Mouse (Mus musculus) hindbrain, embryonic 12.5 days (tissue): ENCODE data around the gene Wfdc18. TPM values are rescaled to one million over a fixed set of nuclear protein-coding genes. Genes with fewer than 3 reads are reported as not detected.

ENCODE experiments used
- ATAC-seq: fragments of 200-750 bp; cut with Nextera tagmentation; 2 replicates; pipeline ENCODE4 v1.8.0; 2017; ENCODE audit warnings: moderate TSS enrichment; ENCODE audit not compliant: low FRiP score
- H3K27ac ChIP-seq: fragments of 300-500 bp; sonication (generic); 2 replicates; pipeline ENCODE4 v1.5.1; 2016; ENCODE audit warnings: mild to moderate bottlenecking
- H3K27me3 ChIP-seq: fragments of 300-500 bp; sonication (generic); 2 replicates; pipeline ENCODE4 v1.6.1; 2016; ENCODE audit warnings: mild to moderate bottlenecking
- H3K36me3 ChIP-seq: fragments of 300-500 bp; sonication (generic); 2 replicates; pipeline ENCODE4 v1.6.1; 2016; ENCODE audit warnings: mild to moderate bottlenecking
- H3K4me1 ChIP-seq: fragments of 300-500 bp; sonication (generic); 2 replicates; pipeline ENCODE4 v1.6.1; 2016
- H3K4me2 ChIP-seq: fragments of 300-500 bp; sonication (generic); replicated peaks from 2 replicates; pipeline ENCODE4 v1.6.1; 2016; ENCODE audit warnings: mild to moderate bottlenecking
- H3K4me3 ChIP-seq: fragments of 300-500 bp; sonication (generic); 2 replicates; pipeline ENCODE4 v1.5.1; 2016; ENCODE audit warnings: mild to moderate bottlenecking
- H3K9ac ChIP-seq: fragments of 300-500 bp; sonication (generic); 2 replicates; pipeline ENCODE4 v1.6.1; 2016; ENCODE audit warnings: mild to moderate bottlenecking, moderate library complexity
- H3K9me3 ChIP-seq: fragments of 300-500 bp; sonication (generic); replicated peaks from 2 replicates; pipeline ENCODE4 v1.6.1; 2016; ENCODE audit warnings: mild to moderate bottlenecking
- WGBS: fragments of 180-500 bp; shearing (Covaris S2); methylation state at CpG from one replicate; pipeline ENCODE4 v1.1.7; 2016; 5-methylcytosine and 5-hydroxymethylcytosine counted together
- polyA plus RNA-seq: library from polyadenylated mRNA; unstranded; fragments of >200 nt; fragmentation: Nextera tagmentation; extraction: Ambion mirVana; gene quantifications from 2 replicates; pipeline ENCODE4 v1.2.1, GENCODE M21; 2016

The Wfdc18 gene
- not detected in 2 replicates for polyA plus RNA-seq

DNA sequence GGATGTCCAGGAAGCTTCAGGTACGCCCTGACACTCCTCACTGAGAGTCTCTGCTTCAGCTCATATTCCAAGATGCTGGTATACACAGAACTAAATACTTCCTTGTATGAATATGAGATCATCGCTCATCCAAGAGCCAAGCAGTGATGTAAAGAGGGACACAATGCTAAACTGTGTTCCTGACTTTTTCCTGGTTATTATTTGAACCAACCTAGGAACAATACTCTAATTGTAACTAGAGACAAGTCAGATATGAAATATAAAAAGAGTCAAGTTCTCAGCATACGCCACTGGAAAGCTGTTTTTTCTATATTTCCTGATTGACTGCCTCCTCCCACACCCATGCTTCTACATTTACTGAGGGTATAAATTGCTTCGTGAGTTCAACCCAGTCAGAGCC lies at the start of gene Wfdc18:
Gene Wfdc18 (plus strand): TSS at position 301 of the 400 bp plus-strand sequence.
- ATAC-seq: no peak
- 74% methylated on average over 4 of the region's 4 CpGs for WGBS
- Histone ChIP-seq H3K4me1 (no peaks in the 10 kb centered on the region), H3K4me3 (no peak within 1 kb of the TSS), H3K27ac (no peak within 1 kb of the TSS), H3K4me2 (no peak within 1 kb of the TSS), H3K9ac (no peak within 1 kb of the TSS), H3K36me3 (no peaks in the 10 kb centered on the region), H3K27me3 (no peaks in the 10 kb centered on the region), H3K9me3 (no peaks in the 10 kb centered on the region)

DNA sequence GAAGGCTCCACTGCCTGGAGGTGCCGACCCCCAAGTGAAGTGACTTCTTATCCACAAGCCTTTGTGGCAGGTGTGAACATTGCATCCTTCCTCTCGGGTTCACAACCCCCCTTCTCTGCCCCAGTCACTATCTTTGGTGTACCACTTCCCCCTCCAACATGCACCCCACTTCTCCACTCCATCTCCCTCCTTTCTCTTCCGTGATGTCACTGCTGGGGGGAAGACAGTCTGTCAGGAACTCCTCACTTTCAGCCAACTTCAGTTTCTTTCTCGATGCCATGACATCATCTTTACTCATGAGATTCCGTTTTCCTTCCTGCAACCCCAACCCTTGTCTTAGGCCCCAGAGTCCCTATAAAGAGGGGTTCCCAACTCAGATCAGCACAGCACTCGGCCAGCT lies 46.6 kb upstream of the Wfdc18 start, which contains the start of gene Ccl4:
Gene Ccl4 (plus strand): TSS at position 381 of the 400 bp plus-strand sequence.
- Histone ChIP-seq H3K4me3 (no peak within 1 kb of the TSS), H3K27ac (no peak within 1 kb of the TSS), H3K27me3 (no peaks in the 10 kb centered on the region), H3K4me1 (no peaks in the 10 kb centered on the region), H3K9ac (no peak within 1 kb of the TSS), H3K36me3 (no peaks in the 10 kb centered on the region), H3K4me2 (no peak within 1 kb of the TSS), H3K9me3 (no peaks in the 10 kb centered on the region)
- ATAC-seq: no peak
- WGBS: 79% methylated on average over 6 of the region's 6 CpGs

DNA sequence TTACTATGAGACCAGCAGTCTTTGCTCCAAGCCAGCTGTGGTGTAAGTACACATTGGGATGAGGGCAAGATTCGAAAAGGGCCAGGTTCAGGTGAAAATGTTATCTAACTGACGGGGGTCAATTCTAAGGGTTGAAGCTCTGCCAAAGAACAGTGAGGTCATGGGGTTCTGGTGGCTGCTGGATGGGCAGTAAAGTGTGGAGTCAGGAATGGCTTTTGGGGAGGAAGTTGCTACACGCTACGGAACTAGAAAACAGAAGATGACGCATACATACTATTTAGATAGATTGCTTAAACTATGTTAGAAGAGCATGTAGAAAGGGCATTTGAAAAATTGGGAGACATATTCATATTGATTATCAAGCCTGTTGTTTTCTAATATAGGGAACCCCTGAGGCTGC lies 45.3 kb upstream of the Wfdc18 start:
- Histone ChIP-seq H3K9me3 (no peaks in the 10 kb centered on the region), H3K4me3 (no peak overlapping the region), H3K4me2 (no peak overlapping the region), H3K27me3 (no peaks in the 10 kb centered on the region), H3K4me1 (no peaks in the 10 kb centered on the region), H3K9ac (no peak overlapping the region), H3K27ac (no peak overlapping the region), H3K36me3 (no peaks in the 10 kb centered on the region)
- WGBS: 86% methylated on average over 5 of the region's 5 CpGs
- ATAC-seq: no peak

DNA sequence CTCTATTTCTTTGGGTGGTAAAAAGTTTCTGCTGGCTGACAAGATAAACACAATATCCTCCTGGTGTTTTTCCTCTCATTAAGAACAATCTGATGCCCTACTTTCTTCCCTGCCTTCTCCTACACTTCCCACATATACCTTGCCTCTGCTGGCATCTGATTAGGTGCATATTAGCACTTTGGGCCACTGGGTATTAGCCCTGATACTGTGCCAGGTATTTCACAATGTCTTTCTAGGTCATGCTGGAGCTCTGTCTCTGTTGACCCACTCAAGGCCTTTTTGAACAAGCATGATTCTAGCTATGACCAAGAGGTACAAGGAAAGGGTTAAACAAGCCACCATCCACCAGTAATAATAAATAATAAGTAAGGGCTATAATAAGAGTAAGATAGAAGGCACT lies 37.1 kb upstream of the Wfdc18 start:
- no peak for ATAC-seq
- no peak overlapping the region for H3K27ac ChIP-seq
- no peaks in the 10 kb centered on the region for H3K27me3 ChIP-seq

DNA sequence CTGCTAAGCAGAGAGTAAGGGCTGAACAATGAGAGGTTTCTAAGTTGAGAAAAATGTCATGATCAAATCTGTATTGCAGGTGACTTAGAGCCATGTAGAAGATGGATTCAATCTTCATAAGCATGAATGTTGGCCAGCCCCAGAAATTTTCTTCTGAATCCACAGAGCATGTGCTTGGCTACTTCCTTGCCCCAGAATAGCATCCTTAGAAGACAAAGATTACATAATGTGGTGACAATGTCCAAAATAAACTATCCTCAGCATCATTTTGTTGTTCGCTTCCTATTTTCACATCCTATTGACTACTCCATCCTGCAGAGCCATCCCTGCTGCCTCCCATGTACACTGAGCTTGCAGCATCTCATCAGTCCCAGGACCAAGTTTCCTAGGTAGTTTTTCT lies 33.1 kb upstream of the Wfdc18 start:
- no peaks in the 10 kb centered on the region for H3K27me3 ChIP-seq
- ATAC-seq: no peak
- no peak overlapping the region for H3K27ac ChIP-seq
- no peaks in the 10 kb centered on the region for H3K9me3 ChIP-seq
- H3K4me2 ChIP-seq: no peak overlapping the region
- WGBS: 88% methylated on average over 1 of the region's 1 CpGs
- H3K4me1 ChIP-seq: no peaks in the 10 kb centered on the region
- no peak overlapping the region for H3K9ac ChIP-seq
- H3K4me3 ChIP-seq: no peak overlapping the region
- no peaks in the 10 kb centered on the region for H3K36me3 ChIP-seq

More for the DNA sequence above, 37.1 kb upstream of the Wfdc18 start:
- Histone ChIP-seq H3K4me3 (no peak overlapping the region), H3K9me3 (no peaks in the 10 kb centered on the region), H3K36me3 (no peaks in the 10 kb centered on the region), H3K4me2 (no peak overlapping the region), H3K9ac (no peak overlapping the region), H3K4me1 (no peaks in the 10 kb centered on the region)

DNA sequence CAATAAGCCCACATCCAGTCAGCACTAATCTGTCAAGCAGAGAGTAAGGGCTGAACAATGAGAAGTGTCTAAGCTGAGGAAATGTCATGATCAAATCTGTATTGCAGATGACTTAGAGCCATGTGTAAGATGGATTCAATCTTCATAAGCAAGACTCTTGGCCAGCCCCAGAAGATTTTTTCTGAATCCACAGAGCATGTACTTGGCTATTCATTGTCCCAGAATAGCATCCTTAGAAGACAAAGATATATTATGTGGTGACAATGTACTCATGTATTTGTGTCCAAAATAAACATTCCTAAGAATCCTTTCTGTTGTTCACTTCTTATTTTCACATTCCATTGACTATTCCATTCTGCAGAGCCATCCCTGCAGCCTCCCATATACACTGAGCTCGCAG lies 18.9 kb upstream of the Wfdc18 start:
- H3K36me3 ChIP-seq: no peaks in the 10 kb centered on the region
- H3K9ac ChIP-seq: no peak overlapping the region
- H3K9me3 ChIP-seq: no peaks in the 10 kb centered on the region
- no peaks in the 10 kb centered on the region for H3K27me3 ChIP-seq
- no peak overlapping the region for H3K27ac ChIP-seq
- no peaks in the 10 kb centered on the region for H3K4me1 ChIP-seq
- no peak overlapping the region for H3K4me3 ChIP-seq
- no peak for ATAC-seq
- H3K4me2 ChIP-seq: no peak overlapping the region
- 82% methylated on average over 1 of the region's 1 CpGs for WGBS

DNA sequence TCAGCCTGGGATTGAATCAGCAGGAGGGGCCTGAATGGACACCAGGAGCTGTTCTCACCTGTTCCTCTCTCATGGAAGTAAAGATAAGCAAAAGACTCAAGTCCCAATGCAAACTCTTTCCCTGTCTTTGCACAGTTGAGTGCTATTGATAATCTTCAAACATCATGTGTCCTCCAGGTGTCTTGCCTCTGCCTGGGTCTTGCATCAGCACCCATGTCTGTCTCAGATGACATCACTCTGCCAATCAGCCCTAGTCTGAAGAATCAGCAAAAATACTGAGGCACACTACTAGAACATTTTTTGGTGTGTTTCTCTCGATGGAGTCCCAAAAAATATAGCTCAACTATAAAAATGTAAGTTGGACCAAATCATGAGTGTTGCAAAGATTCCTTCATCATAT lies 16.8 kb upstream of the Wfdc18 start:
- Histone ChIP-seq H3K9ac (no peak overlapping the region), H3K4me1 (no peaks in the 10 kb centered on the region), H3K27me3 (no peaks in the 10 kb centered on the region), H3K27ac (no peak overlapping the region), H3K4me3 (no peak overlapping the region), H3K4me2 (no peak overlapping the region), H3K36me3 (no peaks in the 10 kb centered on the region), H3K9me3 (no peaks in the 10 kb centered on the region)
- 76% methylated on average over 1 of the region's 1 CpGs for WGBS
- ATAC-seq: no peak

DNA sequence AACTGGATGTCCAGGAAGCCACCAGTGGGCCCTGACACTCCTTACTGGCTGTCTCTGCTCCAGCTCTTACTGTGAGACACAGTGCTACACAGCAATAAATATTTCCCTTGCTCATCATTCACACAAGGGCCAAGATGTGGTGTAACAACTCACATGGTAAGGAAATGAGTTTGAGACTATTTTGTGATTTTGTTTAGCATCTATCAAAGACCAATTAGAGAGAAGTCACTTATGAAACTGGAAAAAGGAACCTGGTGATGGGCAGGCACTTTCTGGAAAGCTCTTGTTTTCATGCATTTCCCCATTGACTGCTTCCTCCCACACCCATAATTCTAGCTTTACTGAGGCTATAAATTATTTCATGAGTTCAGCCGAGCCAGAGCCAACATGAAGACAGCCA lies 5.1 kb upstream of the Wfdc18 start, which contains the start of gene Wfdc17:
Gene Wfdc17 (plus strand): TSS at position 287 of the 400 bp plus-strand sequence.
- Histone ChIP-seq H3K4me1 (no peaks in the 10 kb centered on the region), H3K4me2 (no peak within 1 kb of the TSS), H3K4me3 (no peak within 1 kb of the TSS), H3K36me3 (no peaks in the 10 kb centered on the region), H3K9ac (no peak within 1 kb of the TSS), H3K9me3 (no peaks in the 10 kb centered on the region), H3K27ac (no peak within 1 kb of the TSS), H3K27me3 (no peaks in the 10 kb centered on the region)
- WGBS: 55% methylated on average over 1 of the region's 1 CpGs
- ATAC-seq: no peak

DNA sequence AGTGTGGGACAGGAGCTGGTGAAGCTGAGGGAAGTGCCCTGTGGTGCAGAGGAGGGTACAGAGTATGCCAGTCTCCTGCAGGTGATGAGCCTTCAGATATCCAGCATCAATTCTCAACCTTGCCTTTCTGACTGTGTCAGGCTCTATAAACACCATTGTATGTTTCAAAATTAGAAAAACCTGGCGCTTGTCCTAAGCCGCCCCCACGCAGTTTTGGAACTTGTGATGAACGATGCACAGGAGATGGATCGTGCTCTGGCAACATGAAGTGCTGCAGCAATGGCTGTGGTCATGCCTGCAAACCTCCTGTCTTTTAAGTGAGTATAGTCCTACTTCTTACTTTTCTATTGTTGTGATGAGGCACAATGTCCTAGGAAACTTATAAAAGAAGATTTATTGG lies 868 bp downstream of the Wfdc18 start:
- Histone ChIP-seq H3K4me1 (no peaks in the 10 kb centered on the region), H3K4me3 (no peak overlapping the region), H3K9me3 (no peaks in the 10 kb centered on the region), H3K4me2 (no peak overlapping the region), H3K27ac (no peak overlapping the region), H3K36me3 (no peaks in the 10 kb centered on the region), H3K9ac (no peak overlapping the region), H3K27me3 (no peaks in the 10 kb centered on the region)
- no peak for ATAC-seq
- WGBS: 93% methylated on average over 5 of the region's 5 CpGs

DNA sequence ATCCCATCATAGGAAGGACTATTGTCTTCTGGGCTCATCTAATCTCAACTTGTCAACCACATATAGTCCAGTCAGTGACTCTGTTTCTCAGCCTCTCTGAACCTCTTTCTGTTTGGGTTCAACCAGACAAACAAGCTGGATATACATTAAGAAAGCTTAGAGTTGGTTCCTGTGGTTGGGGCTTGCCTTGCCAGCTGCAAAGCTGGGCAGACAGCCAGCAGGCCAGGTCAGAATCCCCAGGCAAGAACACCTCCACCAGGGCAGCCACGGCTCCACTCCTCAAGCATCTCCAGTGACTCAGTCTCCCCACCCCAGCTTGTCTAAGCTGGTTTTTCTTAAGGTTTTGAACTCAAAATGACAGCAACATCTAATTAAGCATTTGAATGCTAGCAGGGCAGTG lies 3.9 kb downstream of the Wfdc18 start:
- Histone ChIP-seq H3K9me3 (no peaks in the 10 kb centered on the region), H3K4me2 (no peak overlapping the region), H3K27me3 (no peaks in the 10 kb centered on the region), H3K4me1 (no peaks in the 10 kb centered on the region), H3K4me3 (no peak overlapping the region), H3K36me3 (no peaks in the 10 kb centered on the region), H3K27ac (no peak overlapping the region), H3K9ac (no peak overlapping the region)
- 83% methylated on average over 1 of the region's 1 CpGs for WGBS
- no peak for ATAC-seq

DNA sequence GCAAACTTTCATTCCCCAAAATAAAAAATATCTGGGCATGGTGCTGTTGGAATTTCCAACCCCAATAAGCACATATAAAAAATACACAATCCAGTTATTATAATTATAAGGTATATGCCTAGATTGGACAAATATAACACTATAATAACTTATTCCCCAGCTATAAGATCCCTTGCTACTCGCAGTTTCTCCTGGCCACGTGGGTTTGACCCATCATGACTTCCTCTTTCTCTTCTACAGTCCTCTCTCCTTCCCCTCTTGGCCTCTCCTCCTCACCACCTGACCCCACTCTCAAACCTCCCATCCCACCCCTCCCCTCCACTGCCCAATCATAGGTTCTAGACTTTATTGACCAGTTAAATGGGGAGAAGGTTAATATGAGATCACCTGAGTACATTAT lies 5.1 kb downstream of the Wfdc18 start:
- no peaks in the 10 kb centered on the region for H3K27me3 ChIP-seq

DNA sequence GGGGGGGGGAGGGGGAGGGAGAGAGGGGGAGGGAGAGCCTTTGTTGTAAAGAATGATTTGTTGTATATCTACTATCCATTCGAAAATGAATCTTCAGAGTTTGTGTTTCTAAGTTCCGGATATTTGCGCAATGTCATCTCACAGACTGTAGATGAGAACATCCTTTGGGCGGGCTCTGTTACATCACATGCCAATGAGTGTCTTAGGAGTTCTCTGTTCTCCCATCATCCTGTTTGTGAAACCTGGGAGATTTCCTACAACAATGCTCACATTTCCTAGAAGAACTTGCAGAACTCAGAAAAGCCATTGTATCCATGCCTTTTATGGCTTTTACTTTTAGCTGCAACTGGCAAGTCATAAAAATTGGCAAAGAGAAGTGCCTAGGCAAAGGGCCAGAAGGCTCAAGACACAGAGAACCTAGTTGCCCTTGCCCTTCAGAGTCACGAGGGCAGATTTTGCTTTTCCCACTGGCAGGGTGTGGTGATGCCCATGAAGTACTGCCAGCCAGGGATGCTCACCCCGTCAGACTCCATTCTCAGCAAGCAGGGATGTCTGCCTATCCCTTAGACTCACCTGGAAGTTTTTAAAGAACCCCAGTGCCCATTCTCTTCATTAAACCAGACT lies 8.3 kb downstream of the Wfdc18 start:
- Histone ChIP-seq H3K36me3 (no peaks in the 10 kb centered on the region), H3K4me1 (no peaks in the 10 kb centered on the region), H3K9me3 (no peaks in the 10 kb centered on the region), H3K9ac (no peak overlapping the region), H3K4me3 (no peak overlapping the region), H3K27ac (no peak overlapping the region), H3K4me2 (no peak overlapping the region), H3K27me3 (no peaks in the 10 kb centered on the region)
- WGBS: 89% methylated on average over 6 of the region's 6 CpGs
- no peak for ATAC-seq

More for the DNA sequence above, 5.1 kb downstream of the Wfdc18 start:
- no peak overlapping the region for H3K9ac ChIP-seq
- H3K4me1 ChIP-seq: no peaks in the 10 kb centered on the region
- ATAC-seq: no peak
- WGBS: 84% methylated on average over 2 of the region's 2 CpGs
- H3K9me3 ChIP-seq: no peaks in the 10 kb centered on the region
- no peaks in the 10 kb centered on the region for H3K36me3 ChIP-seq
- H3K4me3 ChIP-seq: no peak overlapping the region
- no peak overlapping the region for H3K27ac ChIP-seq
- H3K4me2 ChIP-seq: no peak overlapping the region

DNA sequence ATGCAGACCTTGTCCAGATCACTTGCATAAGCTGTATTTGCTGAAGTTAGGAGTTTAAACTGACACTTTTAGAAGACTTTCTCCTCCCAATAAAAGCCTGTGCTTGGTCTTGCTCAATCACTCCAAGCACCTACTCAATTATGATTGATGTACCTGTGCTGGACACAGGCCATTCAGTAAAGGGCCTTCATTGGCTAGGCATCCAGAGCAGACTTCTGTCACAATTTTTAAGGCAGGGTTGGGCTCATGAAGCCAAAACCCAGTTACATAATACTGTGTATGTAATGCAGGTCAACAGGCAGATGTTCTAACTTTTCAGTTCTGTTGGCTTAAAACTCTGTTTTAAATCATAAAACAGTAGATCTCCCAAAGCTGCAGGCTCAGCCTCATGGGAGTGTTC lies 12.0 kb downstream of the Wfdc18 start:
- Histone ChIP-seq H3K27ac (no peak overlapping the region), H3K9me3 (no peaks in the 10 kb centered on the region), H3K27me3 (no peaks in the 10 kb centered on the region), H3K4me3 (no peak overlapping the region), H3K4me1 (no peaks in the 10 kb centered on the region), H3K36me3 (no peaks in the 10 kb centered on the region), H3K4me2 (no peak overlapping the region), H3K9ac (no peak overlapping the region)
- ATAC-seq: no peak
